Mouse (Mus musculus): ENCODE results near the gene Uso1.

The Uso1 gene

DNA sequence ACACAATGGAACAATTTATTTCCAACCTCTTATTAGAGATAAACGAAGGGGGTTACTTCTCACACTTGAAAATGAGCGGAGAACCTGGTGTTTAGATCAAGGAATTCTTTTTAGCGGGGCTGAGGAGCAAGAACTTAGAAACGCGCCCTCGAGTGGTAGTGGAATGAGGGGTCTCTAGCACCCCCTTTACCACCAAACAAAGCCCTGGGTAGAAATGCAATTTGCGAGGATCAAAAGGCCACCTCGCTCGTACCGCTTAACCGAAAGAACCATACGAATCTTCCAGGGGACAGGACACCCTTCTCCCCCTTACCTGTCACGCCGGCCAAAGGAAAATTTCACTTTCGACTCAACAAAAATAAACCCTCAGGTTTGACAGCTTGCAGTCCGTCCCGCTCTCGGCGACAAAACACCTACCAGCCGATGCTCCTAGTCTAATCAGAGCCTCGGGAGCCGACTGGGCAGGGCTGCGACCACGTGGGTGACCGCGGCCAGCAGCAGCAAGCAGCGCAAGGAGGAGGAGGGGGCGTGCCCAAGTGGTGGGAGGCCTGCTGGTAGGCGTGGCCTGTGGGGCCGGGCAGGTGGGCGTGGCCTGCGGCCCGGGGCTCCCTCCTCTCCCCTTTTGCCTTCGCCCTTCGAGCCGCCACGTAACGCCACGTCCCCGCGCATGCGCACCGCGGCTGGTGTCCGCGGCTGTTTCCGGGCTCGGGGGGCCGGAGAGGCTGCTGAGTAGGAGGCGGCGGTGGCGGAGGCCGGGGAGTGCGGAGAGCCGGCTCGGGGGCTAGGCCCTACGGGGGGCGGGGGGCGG is at the start of gene Uso1:
Gene Uso1, plus strand, starts transcription at position 700 of the 808 bp plus-strand sequence.
- peak; percentile 100 for DNase-seq

DNA sequence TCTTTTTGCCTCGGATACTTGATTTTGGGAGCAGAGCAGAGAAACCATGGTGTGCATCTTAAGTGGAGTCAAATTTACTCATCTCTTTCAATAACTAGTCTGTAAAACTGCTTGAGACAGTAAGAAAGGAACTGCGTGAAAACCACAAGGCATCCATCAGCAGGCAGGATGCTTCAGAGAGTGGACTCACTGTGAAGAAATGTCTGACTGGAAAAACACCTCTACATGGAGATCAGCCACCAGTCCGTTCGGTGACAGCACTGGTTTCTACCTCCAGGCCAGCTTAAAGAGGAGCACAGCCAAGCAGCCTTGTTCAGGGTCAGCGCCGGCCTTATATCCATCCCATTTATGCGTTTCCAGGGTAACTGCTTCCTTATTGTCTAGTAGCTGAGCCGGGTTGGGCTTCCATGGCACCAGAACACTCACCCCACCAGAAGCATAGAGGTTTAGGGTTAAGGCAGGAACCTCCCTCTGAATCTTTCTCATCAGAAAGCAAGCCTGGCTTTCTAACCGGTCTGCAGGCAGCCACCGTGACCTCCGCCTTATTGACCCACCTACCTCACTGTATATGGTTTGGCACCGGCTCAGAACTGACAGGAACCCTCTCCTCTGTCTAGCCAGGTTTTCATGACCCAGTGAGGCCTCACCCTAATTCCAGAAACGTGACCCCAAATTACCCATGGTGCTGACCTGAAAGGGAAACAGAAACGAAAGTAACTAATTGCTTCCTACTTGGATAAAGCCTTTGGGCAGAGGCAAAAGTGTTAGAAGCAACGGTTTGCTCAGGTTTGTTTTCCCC is 44.3 kb upstream of the Uso1 start:
- DNase-seq = no peak

DNA sequence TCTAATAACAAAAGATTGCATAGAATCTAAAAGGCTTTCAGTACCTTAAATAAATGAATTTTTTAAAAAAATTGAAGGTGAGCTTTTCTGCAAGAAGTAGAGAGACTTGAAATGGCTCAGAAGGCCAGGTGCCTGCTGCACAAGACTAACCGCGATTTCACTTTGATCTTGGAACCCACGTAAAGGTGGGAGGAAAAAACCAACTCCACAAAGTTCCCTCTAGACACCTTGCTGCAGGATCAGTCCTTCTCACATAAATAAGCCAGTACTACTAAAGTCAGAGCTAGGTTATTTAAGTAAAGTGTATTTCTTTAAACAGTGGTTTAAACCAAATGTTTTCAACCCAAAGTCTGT is 43.7 kb upstream of the Uso1 start:
- DNase-seq = no peak

DNA sequence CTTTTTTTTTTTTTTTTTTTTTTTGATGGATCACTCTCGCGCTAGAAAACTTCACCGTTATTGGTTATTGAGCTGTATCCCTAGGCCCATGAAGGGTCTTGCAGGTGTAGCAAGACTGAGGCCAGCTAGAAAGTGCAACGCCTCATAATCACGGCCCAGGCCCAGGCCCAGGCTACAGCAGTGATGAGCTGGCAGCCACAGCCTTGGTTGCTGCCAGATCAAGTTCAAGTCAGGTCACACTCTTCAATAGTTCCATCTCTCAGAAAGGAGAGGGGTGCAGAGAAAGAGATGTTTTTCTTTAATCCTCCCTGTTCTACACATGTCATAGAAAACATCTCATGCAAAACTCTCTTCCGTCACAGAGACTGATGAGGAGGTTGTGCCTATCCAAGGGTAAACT is 41.0 kb upstream of the Uso1 start:
- no peak for DNase-seq

DNA sequence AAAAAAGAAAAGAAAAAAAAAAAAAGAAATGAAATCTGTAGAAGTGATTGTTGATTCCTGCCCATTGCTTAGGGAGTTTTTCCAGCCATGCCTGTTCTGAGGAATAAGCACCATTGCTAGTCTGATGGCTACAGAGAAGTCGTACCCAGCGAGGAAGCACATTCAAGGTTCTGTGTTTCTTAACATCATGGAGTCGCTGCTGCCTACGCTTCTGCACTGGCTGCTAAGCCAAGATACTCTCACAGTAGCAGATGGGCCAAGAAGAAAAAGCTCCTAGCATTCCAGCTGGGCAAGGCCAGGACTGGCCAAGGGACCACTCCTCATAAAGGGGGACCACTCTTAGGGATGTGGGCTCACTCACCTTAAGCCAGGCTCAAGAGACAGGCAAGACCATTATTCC is 40.0 kb upstream of the Uso1 start:
- DNase-seq = no peak

DNA sequence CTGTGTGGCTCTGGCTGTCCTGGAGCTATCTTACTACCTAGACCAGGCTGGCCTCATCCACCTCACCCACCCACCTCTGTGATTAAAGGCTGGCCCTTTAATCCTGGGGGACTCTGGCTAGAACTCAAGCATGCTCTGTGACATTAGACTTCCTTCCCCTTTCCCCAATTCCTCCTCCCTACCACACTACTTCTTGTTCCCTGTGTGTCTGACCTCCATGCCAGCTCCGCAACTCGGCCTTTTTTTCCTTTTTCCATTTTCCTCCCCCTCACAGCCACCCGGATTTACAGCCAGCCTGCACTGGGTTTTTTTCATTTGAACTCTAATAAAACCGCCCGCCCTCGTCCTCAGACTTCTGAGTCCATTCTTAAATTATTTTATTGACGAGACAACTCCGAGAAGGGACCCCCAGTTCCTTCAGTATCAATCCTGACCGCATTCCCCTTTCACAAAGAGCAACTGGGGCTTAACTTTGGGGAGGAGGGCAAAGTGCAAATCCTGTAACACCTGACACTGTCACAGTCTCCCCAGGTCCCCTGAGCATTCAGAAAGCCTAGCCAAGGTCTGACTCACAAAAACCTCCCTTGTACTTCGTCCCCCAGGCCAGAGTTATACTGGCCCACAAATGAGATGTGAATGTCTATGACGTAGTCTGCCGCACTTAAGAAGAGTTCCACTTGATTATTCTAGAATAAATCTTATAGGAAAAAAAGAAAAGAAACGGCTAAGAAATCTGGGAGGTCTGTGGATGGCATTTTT is 39.2 kb upstream of the Uso1 start:
- no peak for DNase-seq

DNA sequence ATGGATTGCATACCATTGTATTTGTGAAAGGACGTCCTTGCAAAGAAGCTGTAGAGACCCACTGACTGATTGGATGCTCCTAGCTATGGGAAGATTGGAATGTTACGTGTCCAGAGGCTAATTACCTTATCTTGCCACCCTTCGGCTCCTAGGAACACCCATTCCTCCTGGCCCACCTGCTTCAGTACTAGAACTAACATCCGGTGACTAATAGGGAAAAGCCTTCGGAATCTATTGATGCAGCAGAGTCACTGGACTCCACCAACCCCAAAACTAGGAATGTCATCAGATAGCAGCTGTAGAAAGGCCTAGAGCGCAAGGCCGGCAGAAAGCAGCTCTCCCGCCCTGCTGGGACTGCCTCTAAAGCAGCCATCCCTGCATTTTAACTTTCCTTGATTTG is 36.1 kb upstream of the Uso1 start:
- no peak for DNase-seq

DNA sequence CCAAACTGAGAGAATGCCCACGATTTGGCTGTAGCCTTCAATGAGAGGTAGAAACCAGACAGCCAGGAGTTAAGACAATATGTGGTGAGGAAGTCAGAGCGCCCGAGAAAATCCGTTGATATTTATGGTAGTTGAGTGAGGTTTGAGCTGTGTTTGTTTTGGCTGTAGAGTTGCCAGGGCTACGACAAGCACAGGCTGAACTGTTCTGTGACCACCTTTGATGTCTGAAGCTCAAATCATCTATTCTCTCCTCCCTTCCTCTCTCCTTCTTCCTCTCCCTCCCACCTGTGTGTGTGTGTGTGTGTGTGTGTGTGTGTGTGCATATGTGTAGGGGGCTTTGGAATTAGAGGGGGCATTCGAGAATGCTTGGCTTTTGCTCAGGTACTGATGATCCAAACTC is 34.7 kb upstream of the Uso1 start:
- DNase-seq = no peak

DNA sequence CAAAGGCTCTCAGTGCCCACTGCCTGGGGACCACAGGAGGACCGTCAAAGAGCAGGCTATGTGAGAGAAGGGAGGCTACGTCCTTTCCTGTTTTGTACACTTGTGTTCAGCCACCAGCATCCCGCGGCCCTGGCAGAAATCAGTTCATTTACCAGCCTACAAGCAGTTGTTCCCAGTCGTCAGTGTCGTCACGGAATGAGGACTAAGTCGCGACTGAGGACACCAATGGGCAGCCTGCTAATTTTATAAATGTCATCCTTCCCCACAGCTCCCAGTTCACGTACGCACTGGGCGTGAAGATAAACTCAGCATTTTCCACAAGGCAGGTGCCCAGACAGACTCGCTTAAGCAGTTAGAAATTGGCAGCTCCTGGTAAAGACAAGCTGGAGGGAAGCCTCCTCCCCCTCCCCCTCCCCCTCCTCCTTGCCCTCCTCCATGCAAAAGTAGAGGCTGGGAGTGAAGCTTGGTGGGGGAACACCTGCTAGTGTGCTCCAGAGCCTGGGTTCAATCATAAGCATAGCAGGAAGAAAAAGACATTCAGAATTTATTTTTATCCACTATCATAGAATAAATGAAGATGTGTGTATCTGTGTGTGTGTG is 33.8 kb upstream of the Uso1 start:
- no peak for DNase-seq

DNA sequence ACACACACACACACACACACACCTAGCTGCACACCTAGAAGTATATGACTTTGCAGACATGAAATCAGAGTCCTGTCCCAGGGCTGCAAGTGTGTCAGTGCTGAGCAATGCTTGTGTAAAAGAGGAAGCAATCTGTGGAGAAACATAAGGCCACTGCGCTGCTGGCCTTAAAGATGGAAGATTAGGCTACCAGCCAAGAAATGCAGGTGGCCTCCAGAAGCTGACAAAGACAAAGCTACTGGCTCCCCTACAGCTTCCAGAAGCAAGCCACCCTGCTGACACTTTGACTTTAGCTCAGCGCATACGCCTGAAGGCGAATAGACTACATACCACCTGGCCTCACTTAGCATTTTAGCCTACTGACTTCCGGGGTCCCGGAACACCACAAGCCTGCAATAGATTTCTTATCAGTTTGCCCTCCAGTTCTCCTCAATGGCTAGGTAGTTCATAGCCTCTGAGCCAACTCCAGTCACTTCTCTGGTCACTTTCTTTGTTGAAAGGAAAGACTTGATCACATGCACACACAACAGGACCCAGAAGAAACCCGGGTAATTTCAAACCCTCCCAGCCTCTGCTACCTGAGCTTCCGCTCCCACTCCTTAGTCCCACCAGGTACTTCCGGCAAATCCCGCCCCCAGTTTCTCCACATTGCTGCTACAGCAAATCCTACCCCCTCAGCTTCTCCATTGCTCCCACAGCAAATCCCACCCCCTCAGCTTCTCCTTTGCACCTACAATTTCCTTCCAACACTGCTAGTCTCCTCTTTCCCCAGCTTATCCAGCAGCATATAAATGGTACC is 31.2 kb upstream of the Uso1 start:
- DNase-seq = no peak

DNA sequence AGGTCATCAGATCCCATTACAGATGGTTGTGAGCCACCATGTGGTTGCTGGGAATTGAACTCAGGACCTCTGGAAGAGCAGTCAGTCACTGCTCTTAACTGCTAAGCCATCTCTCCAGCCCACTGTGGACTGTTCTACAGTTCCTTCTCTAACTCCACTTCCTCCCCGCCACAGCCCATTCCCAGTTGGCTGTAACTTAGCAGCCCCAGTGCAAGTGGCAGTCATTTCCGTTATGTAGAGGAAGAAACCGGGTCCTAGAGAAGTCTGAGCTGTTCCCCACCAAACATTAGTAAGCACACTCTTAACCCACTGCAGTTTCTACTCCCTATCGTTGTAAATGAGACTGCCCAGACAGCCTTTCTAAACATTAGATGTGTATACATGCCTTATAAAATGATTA is 30.5 kb upstream of the Uso1 start:
- no peak for DNase-seq

DNA sequence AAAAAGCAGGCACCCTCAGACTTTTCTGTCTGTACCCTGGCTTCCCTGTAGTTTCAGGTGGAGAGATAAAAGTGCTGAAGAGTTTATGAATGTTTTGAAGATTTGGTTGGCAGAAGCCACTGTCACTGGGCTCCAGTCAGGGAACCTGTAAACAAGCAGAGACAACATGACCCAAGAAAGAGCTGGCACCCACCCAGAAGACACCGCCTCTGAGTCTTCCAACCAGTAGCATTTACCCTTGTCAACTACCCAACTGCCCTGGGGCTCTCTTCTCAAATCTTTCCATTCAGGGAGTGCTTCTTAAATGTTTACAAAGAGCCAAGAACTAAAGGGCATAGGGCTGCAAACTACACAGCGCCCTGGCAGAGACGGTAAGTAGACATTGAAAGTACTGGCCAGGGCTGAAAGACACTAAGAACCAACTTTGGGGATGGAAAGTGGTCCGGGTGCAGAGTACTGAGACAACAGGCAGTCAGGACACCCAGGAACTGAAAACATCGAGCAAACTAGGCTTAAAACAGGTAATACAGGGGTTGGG is 26.9 kb upstream of the Uso1 start:
- no peak for DNase-seq

DNA sequence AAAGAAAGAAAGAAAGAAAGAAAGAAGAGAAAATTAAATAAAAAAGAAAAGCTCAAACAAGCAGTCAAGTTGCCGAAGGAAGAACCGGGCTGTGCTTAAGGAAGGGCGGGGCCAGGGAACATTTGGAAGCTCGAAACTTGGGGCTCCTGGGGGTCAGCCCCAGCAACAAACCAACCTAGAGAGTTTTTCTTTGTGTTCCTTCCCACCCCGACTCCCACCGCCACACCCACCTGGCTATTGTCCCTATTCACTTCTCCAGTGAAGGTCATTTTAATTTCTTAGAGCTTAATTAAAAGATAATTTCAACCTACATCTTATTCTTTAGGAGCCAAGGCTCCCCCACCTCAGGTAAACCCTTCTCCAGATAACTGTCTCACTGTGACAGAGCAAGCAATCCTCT is 25.6 kb upstream of the Uso1 start:
- DNase-seq = peak in 1 of 2 experiments; percentile 21

DNA sequence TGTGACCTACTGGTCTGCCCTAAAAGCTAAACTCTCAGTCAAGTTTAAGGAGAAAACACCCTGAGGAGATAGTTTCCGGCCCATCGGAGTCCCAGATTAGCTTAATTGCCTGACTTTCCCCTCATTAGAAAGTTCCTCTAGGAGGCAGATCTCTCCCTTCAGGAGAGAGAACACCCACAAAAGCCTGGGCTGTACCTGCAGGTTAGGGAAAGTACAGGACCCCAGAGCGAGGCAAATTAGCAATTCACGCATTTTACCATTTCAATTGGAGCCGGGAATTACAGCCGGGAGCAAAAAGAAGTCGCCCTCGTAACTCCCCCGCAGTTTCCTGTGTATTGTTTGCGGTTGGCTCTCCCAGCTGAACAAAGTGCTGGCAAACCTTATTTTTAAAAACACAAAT is 25.2 kb upstream of the Uso1 start:
- peak in 1 of 2 experiments; percentile 40 for DNase-seq

DNA sequence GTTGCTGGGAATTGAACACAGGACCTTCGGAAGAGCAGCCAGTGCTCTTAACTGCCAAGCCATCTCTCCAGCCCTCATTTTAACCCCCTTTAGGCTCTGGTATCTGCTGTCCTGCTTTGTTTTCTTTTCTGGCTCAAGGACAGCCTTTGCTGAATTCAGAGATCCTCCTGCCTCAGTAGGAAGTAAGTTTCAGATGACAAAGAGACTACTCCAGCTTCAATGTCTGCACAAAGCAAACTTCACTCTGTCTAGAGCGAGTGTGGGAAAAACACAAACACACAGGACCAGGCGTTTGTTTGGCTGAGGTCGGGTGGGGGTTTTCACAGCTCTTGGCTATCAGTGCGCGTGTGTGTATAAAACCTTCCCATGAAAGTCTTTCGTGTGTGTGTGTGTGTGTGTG is 24.3 kb upstream of the Uso1 start:
- DNase-seq = no peak

DNA sequence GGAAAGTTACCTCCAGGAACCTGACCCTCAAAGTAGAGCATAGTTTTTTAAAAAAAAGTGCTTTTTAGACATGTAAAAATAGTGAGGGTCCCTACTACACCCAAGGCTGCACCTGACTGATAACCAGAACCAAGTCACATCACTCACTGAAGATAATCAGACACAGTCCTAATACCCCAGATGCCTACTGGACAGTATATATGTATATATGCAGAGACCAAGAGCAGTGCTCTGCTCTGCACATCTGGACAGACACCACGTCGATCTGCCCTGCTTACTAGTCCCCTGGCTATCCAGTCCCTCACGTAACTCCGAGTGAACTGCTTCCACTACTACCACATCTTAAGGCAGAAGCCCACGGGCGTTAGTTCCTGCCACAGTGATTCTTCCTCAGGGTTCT is 23.5 kb upstream of the Uso1 start:
- no peak for DNase-seq

DNA sequence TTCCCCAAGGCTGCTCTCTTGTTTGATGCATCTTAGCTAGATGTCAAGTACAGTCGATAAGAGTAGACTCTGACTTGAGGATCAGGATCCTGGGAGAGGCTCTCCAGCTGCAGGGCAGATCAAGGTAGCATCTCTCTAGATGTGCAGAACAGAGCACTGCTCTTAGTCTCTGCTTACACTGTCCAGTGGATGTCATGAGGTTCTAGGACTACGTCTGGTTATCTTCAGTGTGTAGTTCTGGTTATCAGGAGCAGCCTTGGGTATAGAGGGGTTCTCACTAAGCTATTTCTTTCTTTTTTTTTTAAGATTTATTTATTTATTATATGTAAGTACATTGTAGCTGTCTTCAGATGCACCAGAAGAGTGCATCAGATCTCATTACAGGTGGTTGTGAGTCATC is 22.8 kb upstream of the Uso1 start:
- no peak for DNase-seq

DNA sequence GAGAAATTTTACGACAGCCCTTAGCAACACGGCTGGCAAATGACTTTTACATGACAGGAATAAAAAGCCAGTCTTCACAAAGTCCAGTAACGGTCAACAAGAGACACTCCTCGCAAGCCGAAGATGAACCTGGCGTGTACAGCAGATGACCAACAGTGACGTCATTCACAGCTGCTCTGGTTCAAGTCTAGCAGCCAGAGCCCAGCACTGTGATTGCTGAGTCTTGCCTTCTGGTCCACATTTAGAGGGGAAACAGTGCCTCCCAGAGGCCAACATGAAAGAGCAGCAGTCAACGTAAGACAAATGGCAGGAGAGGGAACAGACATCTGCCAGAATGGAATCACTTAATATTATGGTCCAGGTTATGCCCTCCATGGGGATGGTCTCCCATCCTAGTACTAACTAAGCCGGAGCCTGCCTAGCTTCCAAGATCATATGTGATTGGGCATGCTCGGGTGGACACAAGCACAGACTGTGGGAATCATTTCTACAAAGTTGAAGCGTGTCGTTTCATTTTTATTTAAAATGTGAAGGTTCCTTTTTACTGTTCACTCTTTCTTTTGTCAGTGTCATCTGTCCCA is 19.8 kb upstream of the Uso1 start:
- DNase-seq = peak; percentile 57 to 75

DNA sequence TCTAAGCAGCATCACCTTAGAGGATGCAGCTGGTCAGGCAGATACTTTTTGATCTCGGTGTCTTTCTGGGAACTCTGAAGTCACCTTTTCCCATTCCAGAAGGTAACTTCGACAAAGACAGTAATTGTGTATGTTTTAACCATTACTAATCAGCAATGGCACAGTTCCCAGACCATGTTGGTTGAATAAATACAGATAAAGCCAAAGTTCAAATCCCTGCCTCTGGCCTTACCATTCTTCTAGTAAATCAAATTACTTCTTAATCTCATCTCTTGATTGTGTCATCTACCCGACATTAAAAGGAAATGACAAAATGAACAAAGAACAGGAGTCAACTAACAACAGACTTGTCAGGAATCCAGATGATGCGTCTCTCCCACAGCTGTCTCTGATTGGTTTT is 16.1 kb upstream of the Uso1 start:
- no peak for DNase-seq

DNA sequence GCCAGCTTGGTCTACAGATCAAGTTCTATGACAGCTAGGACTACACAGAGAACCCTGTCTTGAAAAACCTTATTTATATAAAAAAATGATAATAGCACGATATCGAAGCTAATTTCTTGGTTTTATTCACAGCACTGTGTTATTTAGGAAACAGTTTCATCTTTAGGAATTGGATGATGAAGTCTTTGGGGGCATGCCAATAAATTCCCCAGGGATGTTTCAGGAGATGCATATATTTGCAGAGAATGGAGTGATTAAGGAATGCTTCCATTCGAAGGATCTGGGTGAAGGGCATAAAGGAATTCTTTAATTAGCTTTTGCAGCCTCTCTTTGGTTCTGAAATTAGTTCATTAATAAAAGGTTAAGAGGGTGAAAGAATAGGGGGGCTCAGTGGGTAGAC is 12.3 kb upstream of the Uso1 start:
- DNase-seq = no peak

DNA sequence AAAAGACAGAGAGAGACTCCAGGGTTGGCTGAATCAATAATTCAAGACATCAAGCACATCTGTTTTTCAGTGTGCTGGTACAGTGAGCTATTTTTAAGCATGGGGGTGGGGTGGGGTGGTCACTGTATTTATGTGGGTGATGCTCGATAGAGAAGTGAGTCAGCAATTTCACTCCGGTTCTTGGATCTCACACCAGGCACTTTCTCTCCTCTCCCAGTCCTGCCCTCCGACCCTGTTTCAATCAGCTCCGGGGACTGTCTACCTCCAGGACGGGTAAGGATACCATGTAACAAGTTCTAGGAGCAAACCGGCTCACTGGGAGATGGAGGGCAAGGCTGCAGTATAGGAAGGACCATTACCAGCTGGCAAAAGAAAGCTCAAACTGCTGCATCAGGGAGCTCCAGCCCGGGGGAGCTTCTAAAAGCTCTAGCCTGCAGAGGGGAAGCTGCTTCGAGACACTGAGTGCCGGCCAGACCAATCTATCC is 10.6 kb upstream of the Uso1 start:
- no peak for DNase-seq

DNA sequence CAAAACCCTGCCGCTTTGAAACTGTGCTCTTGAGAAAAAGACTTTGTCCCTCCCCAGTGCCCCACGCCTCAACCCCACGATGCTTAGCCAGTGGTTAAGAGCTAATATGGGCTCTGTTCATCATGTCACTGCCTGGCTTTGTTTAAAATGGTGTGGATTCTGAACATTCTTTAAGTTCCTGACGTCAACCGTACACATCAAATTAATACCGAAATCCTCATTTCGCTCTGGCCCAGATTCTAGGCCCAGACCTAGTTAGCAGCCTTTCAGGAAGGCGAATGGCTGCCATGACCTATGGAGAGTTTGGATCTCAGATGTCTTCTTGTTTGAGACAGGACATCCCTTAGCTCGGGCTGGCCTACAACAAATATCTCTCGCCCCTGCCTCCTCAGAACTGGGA is 10.0 kb upstream of the Uso1 start:
- DNase-seq = no peak
